Mouse (Mus musculus) layer of hippocampus, postnatal 10 days (tissue): ENCODE data around the gene Tesc. TPM values are rescaled to one million over a fixed set of nuclear protein-coding genes. Genes with fewer than 3 reads are reported as not detected.

Experiments
- DNase-seq, 2 experiments: peaks; one replicate each; pipeline ENCODE4 v3.0.0; 2021; ENCODE audit warnings: low spot score in 2 of 2
- total RNA-seq, 2 experiments: library from RNA; stranded (reverse); gene quantifications; 2 replicates each; pipeline ENCODE4 v1.2.3; 2021

Gene Tesc
- total RNA-seq, 2 experiments from 2014 or later = 41.3 to 42.2 TPM

GRCm38 (mm10) chr5:118042599-118042998, 15.1 kb downstream of the Tesc start:
- DNase-seq = peak in 1 of 2 experiments; percentile 20

GRCm38 (mm10) chr5:118043761-118044160, 16.2 kb downstream of the Tesc start:
- no peak for DNase-seq

- DNase-seq = peak; percentile 67 to 68
Observed at GRCm38 (mm10) chr5:118044907-118045306, 17.4 kb downstream of the Tesc start.

GRCm38 (mm10) chr5:118045385-118045784, 17.8 kb downstream of the Tesc start:
- no peak for DNase-seq

- no peak for DNase-seq
Observed at GRCm38 (mm10) chr5:118047091-118047757, 19.7 kb downstream of the Tesc start.

GRCm38 (mm10) chr5:118048412-118048811, 20.9 kb downstream of the Tesc start:
- no peak for DNase-seq

- no peak for DNase-seq
Observed at GRCm38 (mm10) chr5:118048928-118049327, 21.4 kb downstream of the Tesc start.

- DNase-seq = no peak
Observed at GRCm38 (mm10) chr5:118050743-118051142, 23.2 kb downstream of the Tesc start.

- no peak for DNase-seq
Observed at GRCm38 (mm10) chr5:118051981-118052662, 24.6 kb downstream of the Tesc start.

- no peak for DNase-seq
Observed at GRCm38 (mm10) chr5:118053205-118053604, 25.7 kb downstream of the Tesc start.

- no peak for DNase-seq
Observed at GRCm38 (mm10) chr5:118057508-118058111, 30.1 kb downstream of the Tesc start.

- no peak for DNase-seq
Observed at GRCm38 (mm10) chr5:118058858-118059257, 31.3 kb downstream of the Tesc start.

GRCm38 (mm10) chr5:118059646-118060045, 32.1 kb downstream of the Tesc start:
- no peak for DNase-seq

- peak in 1 of 2 experiments; percentile 20 for DNase-seq
Observed at GRCm38 (mm10) chr5:118061391-118061790, 33.8 kb downstream of the Tesc start.

- DNase-seq = peak; percentile 17 to 31
Observed at GRCm38 (mm10) chr5:118063181-118063621, 35.7 kb downstream of the Tesc start.

- DNase-seq = peak in 1 of 2 experiments; percentile 50
Observed at GRCm38 (mm10) chr5:118064284-118064901, 36.9 kb downstream of the Tesc start.

- DNase-seq = no peak
Observed at GRCm38 (mm10) chr5:118065516-118066255, 38.1 kb downstream of the Tesc start.

GRCm38 (mm10) chr5:118066828-118067227, 39.3 kb downstream of the Tesc start:
- DNase-seq = peak; percentile 82 to 83

GRCm38 (mm10) chr5:118067572-118067971, 40.0 kb downstream of the Tesc start:
- no peak for DNase-seq

GRCm38 (mm10) chr5:118067984-118068494, 40.5 kb downstream of the Tesc start:
- DNase-seq = no peak

GRCm38 (mm10) chr5:118069315-118069714, 41.8 kb downstream of the Tesc start:
- peak; percentile 84 to 89 for DNase-seq
